Mouse (Mus musculus) spleen, embryonic (tissue): ENCODE measurements around the gene Cd300ld3.
"Not testable (repeated sequence)": the region's sequence is repeated elsewhere in the genome, so short reads cannot be mapped to it uniquely, and the experiment has no call there.

Experiments used
- CTCF ChIA-PET: fragments of 350-600 bp; sonication (Branson Sonifier 250); formaldehyde crosslinking; loops from one replicate; lab custom pipeline; 2022; lab: Charles Lee

Gene Cd300ld3

DNA sequence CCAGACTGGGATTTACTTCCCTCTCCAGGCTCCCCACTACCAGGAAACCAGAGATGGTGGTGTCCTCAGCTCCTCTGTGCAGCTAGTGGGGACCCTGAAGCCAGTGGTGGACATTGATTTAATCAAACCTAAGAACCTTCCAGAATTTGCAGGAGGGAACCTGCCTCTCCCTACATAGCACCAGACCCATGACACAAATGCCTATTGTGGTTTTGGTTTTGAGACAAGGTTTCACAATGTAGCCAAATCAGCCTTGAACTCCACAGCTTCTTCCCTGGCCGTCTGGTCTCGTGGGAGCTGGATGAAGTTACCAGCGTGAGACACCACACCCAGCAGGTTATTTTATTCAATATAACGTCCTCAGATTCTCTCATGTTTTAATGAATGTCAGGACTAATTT, 10.5 kb upstream of the Cd300ld3 start:
- CTCF ChIA-PET, result no interaction called here

DNA sequence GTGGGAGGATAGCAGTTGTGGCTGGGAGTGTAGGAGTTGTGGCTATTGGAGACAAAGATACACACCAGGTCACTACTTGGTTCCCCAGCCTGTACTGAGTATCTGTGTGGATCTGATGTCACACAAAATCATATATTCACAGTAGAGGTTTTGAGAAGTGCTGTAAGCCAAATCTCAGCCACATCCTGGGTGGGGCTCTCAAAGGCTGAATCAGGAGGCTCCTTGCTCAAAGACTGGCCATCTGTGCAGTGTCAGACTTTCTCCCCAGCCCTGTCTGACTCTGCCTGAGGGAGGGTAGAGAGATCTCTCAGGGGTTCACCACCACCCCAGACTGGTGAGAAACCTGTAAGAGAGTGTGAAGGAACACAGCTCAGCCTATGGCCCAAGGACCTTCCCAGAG, 6.3 kb upstream of the Cd300ld3 start:
- CTCF ChIA-PET, result no interaction called here

DNA sequence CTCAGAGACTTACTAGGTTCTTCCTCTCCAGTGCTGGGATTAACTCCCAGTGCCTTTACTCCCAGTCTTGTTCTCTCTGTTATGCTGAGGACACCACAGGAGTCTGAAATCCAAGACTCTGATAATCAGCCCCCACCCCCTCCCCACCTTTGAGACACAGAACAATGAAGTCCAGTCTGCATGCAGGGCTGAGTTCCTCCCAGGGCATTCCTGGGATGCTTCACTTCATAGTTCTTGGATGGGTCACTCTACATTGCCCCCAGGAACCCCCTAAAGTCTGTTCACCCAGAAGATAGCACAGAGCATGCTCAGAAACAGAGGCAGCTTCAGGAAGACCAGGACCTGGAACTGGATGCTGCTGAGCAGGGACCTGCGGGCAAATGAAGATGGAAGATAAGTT, 4.8 kb upstream of the Cd300ld3 start:
- CTCF ChIA-PET, result interaction anchor here (0.7 kb wide), 1 partner anchor 239 kb away, joined by 17 read pairs; no protein-coding TSS in a partner anchor

DNA sequence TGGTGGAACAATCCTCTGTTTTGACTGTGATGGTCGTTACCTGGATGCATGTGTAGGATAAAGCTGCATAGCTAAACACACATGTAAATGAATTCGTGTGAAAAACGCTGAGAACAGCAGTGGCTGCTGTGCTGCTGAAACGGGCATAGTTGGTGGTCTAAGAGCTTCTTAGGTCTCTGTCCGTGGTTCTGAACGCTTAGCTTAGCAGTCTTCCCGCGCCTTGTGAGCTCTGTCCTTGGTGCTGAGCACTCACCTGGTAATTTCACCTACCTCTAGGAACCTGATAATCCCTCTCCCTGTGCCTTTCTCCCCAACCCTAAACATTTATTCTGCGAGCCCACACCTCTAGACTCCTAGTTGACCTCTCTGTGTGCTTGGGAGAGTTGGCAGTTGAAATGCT, 4.0 kb upstream of the Cd300ld3 start:
- CTCF ChIA-PET, result no interaction called here

DNA sequence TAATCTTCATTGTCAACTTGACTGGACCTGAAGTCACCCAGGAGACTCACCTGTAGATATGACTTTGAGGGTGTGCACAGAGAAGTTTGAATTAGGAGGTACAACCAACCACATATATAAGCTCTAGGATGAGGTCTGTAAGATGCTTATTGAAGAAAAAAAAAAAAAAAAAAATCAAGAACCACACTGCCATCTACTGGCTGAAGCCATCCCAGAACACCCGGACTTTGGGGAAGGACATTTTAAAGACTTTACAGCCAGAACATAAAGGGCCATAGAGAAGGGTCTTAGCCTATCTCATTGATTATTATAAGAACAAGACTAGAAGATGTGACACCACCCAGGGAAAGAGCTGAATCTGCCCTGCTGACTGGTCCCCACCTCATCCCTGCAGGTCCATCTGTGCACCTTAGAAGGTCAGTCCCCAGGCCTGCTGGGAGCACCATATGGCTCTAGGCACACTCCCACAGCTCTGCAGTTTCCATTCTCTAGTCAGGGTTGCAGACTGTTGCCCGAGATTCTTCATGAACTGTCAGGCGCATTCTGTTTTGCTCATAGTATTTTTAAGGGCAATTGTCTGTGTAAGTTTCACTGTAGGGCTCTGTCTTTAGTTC, 1.2 kb upstream of the Cd300ld3 start:
- CTCF ChIA-PET, result interaction anchor here (0.6 to 0.7 kb wide), 4 partner anchors 16 to 346 kb away, joined by 4 to 11 read pairs (median 8); no protein-coding TSS in a partner anchor

DNA sequence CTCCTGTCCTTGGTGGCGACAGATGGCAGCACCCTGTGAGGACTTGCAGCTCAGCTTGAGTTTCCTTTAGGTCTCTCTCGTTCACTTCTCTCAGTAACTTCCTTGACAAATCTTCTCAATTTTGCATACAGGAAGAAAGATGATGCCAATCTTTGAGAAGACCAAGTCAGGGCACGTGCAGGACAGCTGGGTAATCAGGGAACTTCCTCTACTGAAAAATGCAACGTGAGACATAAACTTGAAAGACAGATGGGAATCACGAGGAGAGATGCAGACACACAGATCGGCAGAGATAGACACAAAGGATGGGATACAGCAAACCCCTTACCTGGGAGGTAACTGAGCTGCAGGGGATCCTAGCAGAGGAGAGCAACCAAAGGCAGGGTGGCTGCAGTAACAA, 10.5 kb downstream of the Cd300ld3 start, which contains the start of gene Cd300ld5:
TSS of gene Cd300ld5 (minus strand) at position 101 of the 400 bp plus-strand sequence.
- CTCF ChIA-PET, result not testable (repeated sequence)

DNA sequence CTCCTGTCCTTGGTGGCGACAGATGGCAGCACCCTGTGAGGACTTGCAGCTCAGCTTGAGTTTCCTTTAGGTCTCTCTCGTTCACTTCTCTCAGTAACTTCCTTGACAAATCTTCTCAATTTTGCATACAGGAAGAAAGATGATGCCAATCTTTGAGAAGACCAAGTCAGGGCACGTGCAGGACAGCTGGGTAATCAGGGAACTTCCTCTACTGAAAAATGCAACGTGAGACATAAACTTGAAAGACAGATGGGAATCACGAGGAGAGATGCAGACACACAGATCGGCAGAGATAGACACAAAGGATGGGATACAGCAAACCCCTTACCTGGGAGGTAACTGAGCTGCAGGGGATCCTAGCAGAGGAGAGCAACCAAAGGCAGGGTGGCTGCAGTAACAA, 21.3 kb downstream of the Cd300ld3 start, which contains the start of gene Cd300ld4:
TSS of gene Cd300ld4 (minus strand) at position 101 of the 400 bp plus-strand sequence.
- CTCF ChIA-PET, result not testable (repeated sequence)

DNA sequence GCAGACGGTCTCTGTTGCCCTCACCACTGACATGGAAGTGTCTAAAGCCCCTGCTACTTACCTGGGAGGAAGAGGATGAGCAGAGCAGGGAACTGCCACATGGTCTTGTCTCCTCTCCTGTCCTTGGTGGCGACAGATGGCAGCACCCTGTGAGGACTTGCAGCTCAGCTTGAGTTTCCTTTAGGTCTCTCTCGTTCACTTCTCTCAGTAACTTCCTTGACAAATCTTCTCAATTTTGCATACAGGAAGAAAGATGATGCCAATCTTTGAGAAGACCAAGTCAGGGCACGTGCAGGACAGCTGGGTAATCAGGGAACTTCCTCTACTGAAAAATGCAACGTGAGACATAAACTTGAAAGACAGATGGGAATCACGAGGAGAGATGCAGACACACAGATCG, 32.1 kb downstream of the Cd300ld3 start, which contains the start of gene Cd300ld2:
TSS of gene Cd300ld2 (minus strand) at position 101 of the 400 bp plus-strand sequence.
- CTCF ChIA-PET, result not testable (repeated sequence)

DNA sequence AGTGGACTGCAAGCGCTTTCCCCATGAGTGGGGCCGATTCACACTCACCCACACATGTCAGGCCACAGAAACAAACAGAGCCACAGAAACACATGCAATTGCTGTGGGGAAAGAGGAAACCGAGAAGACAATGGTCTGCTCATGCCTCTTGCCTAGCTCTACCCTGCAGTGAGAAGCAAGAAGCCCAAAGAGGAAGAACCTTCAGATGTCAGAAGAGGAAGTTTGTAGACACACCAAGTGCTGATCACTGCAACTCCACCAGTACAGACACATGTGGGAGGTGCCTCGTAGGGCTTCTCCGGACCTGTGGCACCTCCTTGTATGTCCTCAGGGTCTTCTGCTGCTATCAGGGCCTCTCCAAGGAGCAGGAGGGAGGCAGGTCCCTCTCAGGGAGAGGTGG, 44.1 kb downstream of the Cd300ld3 start:
- CTCF ChIA-PET, result no interaction called here

DNA sequence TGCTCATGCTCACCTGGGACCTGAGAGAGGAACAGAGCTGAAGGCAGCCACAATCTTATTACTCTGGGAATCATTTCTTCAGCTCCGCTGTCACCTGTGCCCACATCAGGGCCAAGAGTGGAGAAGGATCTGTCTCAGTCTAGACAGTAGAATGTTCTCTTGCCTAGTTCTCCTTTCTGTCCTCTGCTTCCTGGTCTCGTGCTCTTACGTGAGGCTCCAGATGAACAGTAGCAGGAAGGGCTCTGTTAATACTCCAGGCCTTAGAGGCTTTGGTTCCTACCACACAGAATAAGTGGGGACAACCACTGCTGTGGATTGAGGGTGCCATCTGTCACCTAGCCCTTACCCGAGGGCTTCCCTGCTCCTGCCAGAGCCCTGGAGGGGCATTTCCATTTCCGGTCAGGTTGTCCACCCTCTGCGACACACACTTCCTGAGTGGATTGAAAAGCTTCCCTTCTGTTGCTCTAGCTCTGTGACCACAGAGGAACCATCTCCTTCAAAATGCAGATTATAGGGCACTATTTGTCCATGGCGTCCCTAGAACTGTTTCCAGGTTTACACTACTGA, 46.7 kb downstream of the Cd300ld3 start, which contains the start of gene Cd300c2:
TSS of gene Cd300c2 (minus strand) at position 407 of the 567 bp plus-strand sequence.
- CTCF ChIA-PET, result interaction anchor here (0.7 kb wide), 1 partner anchor 59 kb away, joined by 4 read pairs; no protein-coding TSS in a partner anchor
